Mouse (Mus musculus): ENCODE measurements around the gene Slc24a3. TPM values are rescaled to one million over a fixed set of nuclear protein-coding genes. Genes with fewer than 3 reads are reported as not detected.

Slc24a3 gene
- polyA plus RNA-seq, 1 experiment from 2014 or later = 2.1 TPM

GRCm38 (mm10) chr2:145214086-145214831 is 46.7 kb downstream of the Slc24a3 start:
- 63% methylated on average over 8 of the region's 8 CpGs for WGBS
- Histone ChIP-seq H3K36me3 (no peaks in the 10 kb centered on the region), H3K9ac (no peak overlapping the region), H3K4me1 (no peaks in the 10 kb centered on the region), H3K27ac (no peak overlapping the region), H3K27me3 (no peaks in the 10 kb centered on the region), H3K4me3 (no peak overlapping the region), H3K4me2 (replicated peaks) (no peak overlapping the region), H3K9me3 (no peaks in the 10 kb centered on the region)
- no peak for ATAC-seq (ENCODE audit: insufficient number of reproducible peaks, insufficient read depth, low FRiP score, low TSS enrichment)

- Histone ChIP-seq H3K27ac (no peak overlapping the region), H3K27me3 (no peaks in the 10 kb centered on the region), H3K4me2 (replicated peaks) (no peak overlapping the region), H3K9ac (no peak overlapping the region), H3K9me3 (no peaks in the 10 kb centered on the region), H3K36me3 (no peaks in the 10 kb centered on the region), H3K4me3 (no peak overlapping the region), H3K4me1 (no peaks in the 10 kb centered on the region)
- no peak for ATAC-seq (ENCODE audit: insufficient number of reproducible peaks, insufficient read depth, low FRiP score, low TSS enrichment)
- 89% methylated on average over 2 of the region's 2 CpGs for WGBS
Measured at GRCm38 (mm10) chr2:145216580-145216979, 49.0 kb downstream of the Slc24a3 start.

GRCm38 (mm10) chr2:145217422-145217821 is 49.9 kb downstream of the Slc24a3 start:
- 91% methylated on average over 2 of the region's 2 CpGs for WGBS
- Histone ChIP-seq H3K9me3 (no peaks in the 10 kb centered on the region), H3K27me3 (no peaks in the 10 kb centered on the region), H3K4me3 (no peak overlapping the region), H3K36me3 (no peaks in the 10 kb centered on the region), H3K9ac (no peak overlapping the region), H3K4me1 (no peaks in the 10 kb centered on the region), H3K27ac (no peak overlapping the region), H3K4me2 (replicated peaks) (no peak overlapping the region)
- no peak for ATAC-seq (ENCODE audit: insufficient number of reproducible peaks, insufficient read depth, low FRiP score, low TSS enrichment)

- Histone ChIP-seq H3K27me3 (no peaks in the 10 kb centered on the region), H3K4me3 (no peak overlapping the region), H3K9me3 (no peaks in the 10 kb centered on the region), H3K27ac (no peak overlapping the region), H3K9ac (no peak overlapping the region), H3K36me3 (no peaks in the 10 kb centered on the region), H3K4me1 (no peaks in the 10 kb centered on the region), H3K4me2 (replicated peaks) (no peak overlapping the region)
- WGBS = 77% methylated on average over 6 of the region's 6 CpGs
- no peak for ATAC-seq (ENCODE audit: insufficient number of reproducible peaks, insufficient read depth, low FRiP score, low TSS enrichment)
Measured at GRCm38 (mm10) chr2:145219246-145219645, 51.7 kb downstream of the Slc24a3 start.

- no peak overlapping the region for H3K4me2 ChIP-seq (replicated peaks)
- WGBS = 77% methylated on average over 4 of the region's 4 CpGs
- no peak for ATAC-seq (ENCODE audit: insufficient number of reproducible peaks, insufficient read depth, low FRiP score, low TSS enrichment)
- no peaks in the 10 kb centered on the region for H3K9me3 ChIP-seq
- no peaks in the 10 kb centered on the region for H3K27me3 ChIP-seq
- no peak overlapping the region for H3K27ac ChIP-seq
- H3K4me1 ChIP-seq = peaks cover 5% of the 10 kb centered on the region; the same call in 1 of the 2 replicates
- H3K36me3 ChIP-seq = no peaks in the 10 kb centered on the region
- no peak overlapping the region for H3K9ac ChIP-seq
- no peak overlapping the region for H3K4me3 ChIP-seq
Measured at GRCm38 (mm10) chr2:145223646-145224045, 56.1 kb downstream of the Slc24a3 start.

- no peak overlapping the region for H3K4me3 ChIP-seq
- no peak overlapping the region for H3K27ac ChIP-seq
- peaks cover 5% of the 10 kb centered on the region; the same call in 1 of the 2 replicates for H3K4me1 ChIP-seq
- WGBS = 40% methylated on average over 3 of the region's 3 CpGs
- H3K36me3 ChIP-seq = no peaks in the 10 kb centered on the region
- ATAC-seq (ENCODE audit: insufficient number of reproducible peaks, insufficient read depth, low FRiP score, low TSS enrichment) = no peak
- H3K27me3 ChIP-seq = no peaks in the 10 kb centered on the region
- H3K9ac ChIP-seq = no peak overlapping the region
- no peaks in the 10 kb centered on the region for H3K9me3 ChIP-seq
- H3K4me2 ChIP-seq (replicated peaks) = no peak overlapping the region
Measured at GRCm38 (mm10) chr2:145225640-145226039, 58.1 kb downstream of the Slc24a3 start.

GRCm38 (mm10) chr2:145226100-145226499 is 58.5 kb downstream of the Slc24a3 start:
- ATAC-seq (ENCODE audit: insufficient number of reproducible peaks, insufficient read depth, low FRiP score, low TSS enrichment) = no peak
- 89% methylated on average over 1 of the region's 1 CpGs for WGBS

GRCm38 (mm10) chr2:145227351-145227750 is 59.8 kb downstream of the Slc24a3 start:
- Histone ChIP-seq H3K27me3 (no peaks in the 10 kb centered on the region), H3K27ac (no peak overlapping the region), H3K4me1 (peaks cover 5% of the 10 kb centered on the region; the same call in 1 of the 2 replicates), H3K9ac (no peak overlapping the region), H3K36me3 (no peaks in the 10 kb centered on the region), H3K9me3 (no peaks in the 10 kb centered on the region), H3K4me3 (no peak overlapping the region), H3K4me2 (replicated peaks) (no peak overlapping the region)
- ATAC-seq (ENCODE audit: insufficient number of reproducible peaks, insufficient read depth, low FRiP score, low TSS enrichment) = no peak
- 88% methylated on average over 5 of the region's 5 CpGs for WGBS

More at GRCm38 (mm10) chr2:145226100-145226499, 58.5 kb downstream of the Slc24a3 start:
- H3K27me3 ChIP-seq = no peaks in the 10 kb centered on the region
- H3K27ac ChIP-seq = no peak overlapping the region
- H3K4me1 ChIP-seq = peaks cover 5% of the 10 kb centered on the region; the same call in 1 of the 2 replicates
- H3K4me2 ChIP-seq (replicated peaks) = no peak overlapping the region
- no peaks in the 10 kb centered on the region for H3K9me3 ChIP-seq
- no peak overlapping the region for H3K4me3 ChIP-seq
- H3K36me3 ChIP-seq = no peaks in the 10 kb centered on the region
- no peak overlapping the region for H3K9ac ChIP-seq

- no peak overlapping the region for H3K27ac ChIP-seq
Measured at GRCm38 (mm10) chr2:145232764-145233484, 65.4 kb downstream of the Slc24a3 start.

GRCm38 (mm10) chr2:145233547-145234398 is 66.2 kb downstream of the Slc24a3 start:
- H3K27me3 ChIP-seq = no peaks in the 10 kb centered on the region
- H3K4me2 ChIP-seq (replicated peaks) = no peak overlapping the region
- WGBS = 54% methylated on average over 7 of the region's 7 CpGs
- H3K4me1 ChIP-seq = peaks cover 11% of the 10 kb centered on the region
- ATAC-seq (ENCODE audit: insufficient number of reproducible peaks, insufficient read depth, low FRiP score, low TSS enrichment) = no peak
- H3K36me3 ChIP-seq = no peaks in the 10 kb centered on the region
- H3K9ac ChIP-seq = no peak overlapping the region
- no peak overlapping the region for H3K4me3 ChIP-seq
- no peak overlapping the region for H3K27ac ChIP-seq
- H3K9me3 ChIP-seq = no peaks in the 10 kb centered on the region

More at GRCm38 (mm10) chr2:145232764-145233484, 65.4 kb downstream of the Slc24a3 start:
- Histone ChIP-seq H3K36me3 (no peaks in the 10 kb centered on the region), H3K27me3 (no peaks in the 10 kb centered on the region), H3K4me3 (no peak overlapping the region), H3K9me3 (no peaks in the 10 kb centered on the region), H3K9ac (no peak overlapping the region), H3K4me1 (peaks cover 11% of the 10 kb centered on the region), H3K4me2 (replicated peaks) (no peak overlapping the region)
- no peak for ATAC-seq (ENCODE audit: insufficient number of reproducible peaks, insufficient read depth, low FRiP score, low TSS enrichment)
- WGBS = 30% methylated on average over 6 of the region's 6 CpGs

- Histone ChIP-seq H3K9ac (no peak overlapping the region), H3K4me2 (replicated peaks) (no peak overlapping the region), H3K36me3 (no peaks in the 10 kb centered on the region), H3K4me1 (no peaks in the 10 kb centered on the region), H3K9me3 (no peaks in the 10 kb centered on the region), H3K4me3 (no peak overlapping the region), H3K27ac (no peak overlapping the region), H3K27me3 (no peaks in the 10 kb centered on the region)
- 86% methylated on average over 4 of the region's 4 CpGs for WGBS
- ATAC-seq (ENCODE audit: insufficient number of reproducible peaks, insufficient read depth, low FRiP score, low TSS enrichment) = no peak
Measured at GRCm38 (mm10) chr2:145246384-145246783, 78.8 kb downstream of the Slc24a3 start.
